Mouse (Mus musculus) layer of hippocampus, adult 9-11 months (tissue): Measurements from ENCODE around the gene Hells.

Experiments used
- DNase-seq: peaks from one replicate; pipeline ENCODE4 v3.0.0; 2022

Hells gene

DNA sequence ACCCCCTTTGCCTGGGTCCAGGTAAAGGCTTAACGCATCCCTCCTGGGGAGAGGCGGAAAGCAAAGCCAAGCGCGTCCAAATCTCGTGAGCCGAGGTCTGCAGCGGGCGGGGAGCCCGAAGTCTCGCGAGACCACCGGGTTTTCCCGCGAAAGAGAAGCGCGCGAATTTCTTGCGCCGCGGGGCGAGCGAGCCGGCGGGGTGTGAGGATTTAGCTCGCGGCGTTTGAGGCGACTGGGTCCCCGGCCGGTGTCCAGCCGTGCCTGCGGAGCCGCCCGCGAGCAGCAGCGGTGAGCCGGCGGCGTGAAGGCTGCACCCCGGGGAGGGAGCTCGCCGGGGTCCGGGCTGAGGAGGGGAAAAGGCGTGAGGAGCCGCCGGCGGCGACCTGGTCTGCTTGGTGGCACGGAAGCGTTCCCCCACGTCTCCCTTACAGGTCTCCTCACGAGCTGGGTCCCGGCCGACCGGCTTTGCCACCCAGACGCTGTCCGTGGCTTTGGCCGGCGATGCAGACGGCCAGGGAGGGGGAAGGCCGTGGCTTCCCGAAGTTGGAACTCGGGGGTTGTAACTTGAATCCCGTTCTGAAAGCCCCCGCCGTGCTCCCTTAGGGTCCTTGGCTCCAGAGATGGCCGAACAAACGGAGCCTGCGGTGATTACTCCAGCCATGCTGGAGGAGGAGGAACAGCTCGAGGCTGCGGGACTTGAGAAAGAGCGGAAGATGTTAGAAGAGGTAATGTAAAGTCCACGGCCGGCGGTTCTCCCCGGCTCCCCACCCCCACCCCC lies at the start of gene Hells:
TSS of gene Hells (plus strand) at position 128 of the 778 bp plus-strand sequence.
- peak; percentile 57 for DNase-seq

DNA sequence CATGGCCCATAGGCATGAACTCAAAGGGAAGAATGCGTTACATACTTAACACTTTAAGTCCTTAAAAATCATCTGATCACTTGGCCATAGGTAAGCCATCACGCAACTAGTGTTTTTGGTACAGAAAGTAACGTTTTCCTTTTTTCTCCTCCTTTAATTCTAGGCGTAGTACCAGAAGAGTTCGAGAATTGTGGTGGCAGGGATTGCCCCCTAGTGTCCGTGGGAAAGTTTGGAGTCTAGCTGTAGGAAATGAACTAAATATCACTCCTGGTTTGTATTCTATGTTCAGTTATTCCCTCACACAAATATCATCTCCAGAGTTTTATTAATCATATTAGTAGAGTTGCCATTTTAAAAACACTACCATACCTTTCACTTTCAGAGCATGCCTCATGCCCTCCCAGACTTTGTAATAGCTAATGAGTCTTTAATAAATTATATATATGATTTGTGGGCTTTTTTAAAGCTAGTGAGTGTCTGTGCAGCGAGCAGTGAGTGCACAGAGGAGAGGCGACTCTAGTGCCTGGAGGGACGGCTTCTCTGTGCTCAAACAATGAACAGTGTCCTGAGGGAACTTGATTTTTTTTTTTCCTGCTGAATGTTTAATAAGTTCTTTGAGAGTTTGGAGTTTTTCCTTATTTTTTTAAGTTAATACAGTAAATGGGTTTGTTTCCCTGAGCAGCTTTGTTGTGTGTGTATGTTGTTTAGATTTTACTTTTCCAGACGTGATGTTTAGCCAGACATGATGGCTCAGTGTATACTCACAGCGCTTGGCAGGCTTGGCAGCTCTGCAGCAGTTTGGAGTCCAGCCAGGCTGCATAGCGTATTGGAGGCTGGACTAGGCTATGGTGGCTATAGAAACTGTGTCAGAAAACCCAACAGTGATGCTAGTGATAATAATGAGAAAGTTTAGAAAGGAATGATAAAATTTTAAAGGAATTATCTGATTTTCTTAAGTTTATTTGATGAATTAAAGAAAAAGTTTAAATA lies 29.3 kb upstream of the Hells start:
- DNase-seq, result no peak

DNA sequence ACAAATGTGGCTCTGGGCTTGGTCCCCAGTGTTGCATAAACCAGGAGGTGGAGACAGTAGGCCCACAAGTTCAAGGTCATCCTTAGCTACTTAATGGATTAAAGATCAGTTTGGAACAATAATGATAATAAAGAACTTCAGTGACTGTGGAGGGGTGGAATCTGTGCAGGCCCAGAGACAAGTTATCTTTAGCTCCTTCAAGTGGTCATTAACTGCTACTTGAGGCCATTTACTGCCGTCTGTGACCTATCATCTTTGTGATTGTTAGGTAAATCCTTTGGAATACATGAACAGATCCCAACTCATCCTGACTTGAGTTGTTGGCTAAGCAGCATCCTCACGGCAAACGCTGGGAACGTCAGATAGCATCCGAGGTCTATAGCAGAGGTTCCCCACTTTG lies 28.2 kb upstream of the Hells start:
- no peak for DNase-seq

DNA sequence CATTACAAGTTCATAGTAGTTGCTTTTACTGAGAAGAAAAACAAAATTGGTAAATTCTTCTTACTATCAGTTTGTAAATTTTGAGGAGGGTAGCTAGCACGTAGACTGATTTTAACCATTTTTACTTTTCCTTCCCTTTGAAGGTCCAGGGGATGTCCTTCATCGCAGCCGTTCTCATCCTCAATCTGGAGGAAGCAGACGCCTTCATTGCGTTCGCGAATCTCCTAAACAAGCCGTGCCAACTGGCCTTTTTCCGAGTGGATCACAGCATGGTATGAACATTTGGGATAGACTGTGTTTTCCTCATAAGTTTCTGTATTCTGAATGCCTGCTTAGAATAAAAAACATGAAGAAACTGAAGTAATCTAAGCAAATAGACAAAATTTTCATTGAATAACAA lies 16.9 kb upstream of the Hells start:
- DNase-seq, result peak; percentile 7

DNA sequence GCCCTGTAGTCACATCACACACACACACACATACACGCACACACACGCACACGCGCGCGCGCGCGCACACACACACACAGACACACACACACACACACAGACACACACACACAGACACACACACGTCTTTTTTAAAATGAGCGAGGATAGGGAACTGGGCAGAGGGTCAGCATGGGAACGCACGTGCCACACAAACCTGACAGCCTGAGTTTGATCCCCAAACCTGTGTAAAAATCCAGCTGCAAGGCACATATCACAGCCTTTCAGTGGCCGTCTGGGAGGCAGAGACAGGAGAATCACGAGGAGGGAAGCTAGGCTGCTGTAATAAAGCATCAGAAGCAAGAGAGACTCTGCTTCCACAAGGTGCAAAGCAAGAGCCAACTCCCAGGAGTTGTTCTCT lies 15.8 kb upstream of the Hells start:
- no peak for DNase-seq

DNA sequence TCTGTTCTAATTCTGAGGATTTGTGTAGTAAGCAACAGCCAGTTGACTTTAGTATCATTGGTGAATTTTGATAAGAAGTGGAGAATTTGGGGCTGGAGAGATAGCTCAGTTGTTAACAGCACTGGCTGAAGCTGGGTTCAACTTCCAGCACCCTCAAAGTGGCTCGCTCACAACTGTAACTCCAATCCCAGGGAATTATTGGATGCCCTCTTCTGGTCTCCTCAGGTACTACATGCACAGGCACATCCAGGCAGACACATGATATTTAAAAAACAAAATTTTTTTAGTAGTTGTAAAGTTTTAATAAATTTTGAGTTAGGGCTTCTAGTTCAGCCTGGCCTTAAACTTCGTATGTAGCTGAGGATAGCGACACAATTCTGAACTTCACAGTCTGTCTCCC lies 15.0 kb upstream of the Hells start:
- no peak for DNase-seq

DNA sequence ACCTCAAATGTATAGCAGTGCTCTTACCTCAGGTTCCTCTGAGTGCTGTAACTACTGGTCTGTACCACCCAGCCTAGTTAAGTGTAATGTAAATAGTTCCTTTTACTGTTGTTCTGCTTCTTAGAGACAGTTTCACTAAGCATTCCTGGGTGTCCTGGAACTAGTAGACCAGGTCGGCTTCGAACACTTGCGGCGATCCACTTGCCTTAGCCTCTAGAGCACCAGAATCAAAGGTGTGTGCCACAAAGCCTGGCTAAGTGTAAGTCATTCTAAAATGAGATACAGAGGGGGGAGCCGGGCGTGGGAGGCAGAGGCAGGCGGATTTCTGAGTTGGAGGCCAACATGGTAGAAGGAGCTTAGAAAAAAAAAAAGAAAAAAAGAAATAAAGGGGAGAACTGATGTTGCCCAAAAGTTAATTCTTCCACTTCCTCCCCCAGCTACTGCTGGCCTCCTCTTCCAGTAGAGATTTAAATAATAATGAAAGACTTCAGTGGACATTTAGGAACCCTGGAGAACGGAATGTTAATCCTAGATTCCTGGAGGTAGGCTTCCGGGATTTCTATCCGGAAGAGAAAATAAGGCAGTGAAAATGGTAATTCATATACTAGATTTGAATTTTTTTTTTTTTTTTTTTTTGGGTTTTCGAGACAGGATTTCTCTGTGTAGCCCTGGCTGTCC lies 2.1 kb upstream of the Hells start:
- DNase-seq, result no peak

DNA sequence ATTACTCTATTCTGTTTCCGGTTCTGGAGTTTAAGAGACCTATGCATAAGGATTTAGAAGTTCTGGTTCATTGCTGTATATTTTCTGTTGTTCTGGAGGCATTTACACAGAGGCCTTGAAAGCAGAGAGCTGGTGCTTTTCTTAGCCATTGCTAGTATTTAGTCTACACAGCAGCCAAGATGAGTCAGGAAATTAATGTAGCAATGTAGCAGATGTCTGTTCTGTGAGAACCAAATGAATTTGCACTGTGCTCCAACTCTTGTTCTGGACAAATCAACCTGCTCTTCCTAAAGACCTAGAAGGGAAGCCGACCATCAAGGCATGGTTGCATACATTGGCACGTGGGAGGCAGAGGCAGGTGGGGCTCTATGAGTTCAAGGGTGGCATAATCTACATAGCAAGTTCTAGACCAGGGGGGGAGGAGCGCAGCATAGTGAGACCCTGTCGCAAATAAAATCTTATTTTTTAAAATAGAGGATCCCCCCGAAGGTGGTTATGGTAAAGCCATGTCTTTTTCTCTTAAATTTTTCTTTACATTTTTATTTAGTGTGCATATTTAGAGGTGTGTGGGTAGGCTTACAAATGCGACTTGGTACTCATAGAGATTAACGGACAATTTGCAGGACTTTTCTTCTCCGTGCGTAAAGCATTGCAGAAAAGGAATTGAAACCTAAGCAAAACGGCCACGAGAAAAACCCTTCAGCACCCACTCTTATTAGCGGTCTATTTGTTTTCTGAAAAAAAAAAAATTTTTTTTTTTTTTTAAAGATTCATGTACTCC lies 1.1 kb upstream of the Hells start:
- peak; percentile 35 for DNase-seq

DNA sequence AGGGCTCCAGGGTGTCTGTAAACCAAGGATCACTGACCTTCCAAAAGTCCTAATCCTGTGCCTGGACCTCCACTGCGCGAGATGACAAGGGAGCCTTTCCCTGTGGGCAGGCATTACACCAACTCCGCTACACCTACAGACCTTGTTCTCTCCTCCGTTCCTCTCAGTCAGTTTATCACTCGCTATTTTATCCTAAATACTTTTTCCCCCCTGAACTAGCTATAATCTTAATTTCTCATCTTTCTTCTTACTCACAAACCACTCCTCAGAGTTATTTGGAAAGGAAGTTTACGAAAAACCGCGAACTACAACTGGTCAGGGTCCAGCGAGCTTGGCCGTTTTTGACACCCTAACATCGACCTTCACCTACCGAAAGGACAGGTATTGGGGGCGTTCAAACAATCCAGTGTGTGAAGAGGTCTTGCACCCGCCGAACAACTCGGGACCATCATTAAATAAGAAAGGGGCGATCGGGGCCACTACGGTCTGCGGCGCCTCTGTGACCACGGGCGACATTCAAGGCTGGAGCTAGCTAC lies 395 bp upstream of the Hells start:
- DNase-seq, result no peak

DNA sequence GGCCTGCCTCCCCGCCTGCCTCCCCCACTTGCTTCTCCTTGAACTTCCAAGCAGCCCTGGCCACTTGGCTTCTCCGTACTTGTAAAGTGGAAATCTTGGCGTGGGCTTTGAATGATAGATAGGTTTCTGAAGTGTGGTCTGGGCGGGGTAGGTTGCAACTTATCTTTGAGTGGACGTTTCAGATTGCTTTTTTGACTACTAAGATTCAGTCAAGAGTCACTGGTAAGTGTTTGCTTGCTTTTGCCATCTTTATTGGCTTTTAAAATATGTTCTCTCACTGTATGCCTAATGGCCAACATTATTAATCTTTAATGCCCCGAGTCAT lies 813 bp downstream of the Hells start:
- DNase-seq, result no peak

DNA sequence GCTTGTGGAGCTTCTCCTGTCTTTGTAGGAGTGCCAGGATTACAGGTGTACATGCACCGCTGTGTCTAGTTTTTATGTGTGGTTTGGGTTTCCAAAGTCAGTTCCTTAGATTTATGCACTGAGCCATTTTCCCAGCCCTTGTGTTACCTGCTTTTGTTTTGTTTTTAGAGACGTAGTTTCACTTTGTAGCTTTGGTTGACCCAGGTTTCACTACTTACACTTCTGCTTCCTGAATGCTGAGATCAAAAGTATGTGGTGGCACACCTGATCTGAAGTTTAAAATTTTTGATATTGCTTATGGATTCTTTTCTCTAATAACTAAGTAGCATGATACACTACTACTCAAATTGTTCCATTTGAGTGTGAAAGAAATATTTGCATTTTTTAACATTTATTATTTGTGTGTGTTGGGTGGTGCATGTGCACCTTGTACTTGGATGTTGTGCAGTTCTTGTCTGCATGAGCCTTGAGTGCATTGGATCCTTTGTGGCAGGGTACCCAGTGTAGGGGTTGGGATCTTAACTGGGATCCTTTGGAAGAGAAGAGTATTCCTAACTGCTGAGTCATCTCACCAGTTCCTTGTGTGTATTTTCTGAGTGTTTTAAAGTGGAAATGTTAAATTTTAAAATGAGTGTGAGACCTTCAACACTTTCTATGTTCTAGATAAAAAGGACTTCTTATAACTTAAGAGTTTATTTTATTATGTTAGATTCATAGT lies 14.0 kb downstream of the Hells start:
- no peak for DNase-seq

DNA sequence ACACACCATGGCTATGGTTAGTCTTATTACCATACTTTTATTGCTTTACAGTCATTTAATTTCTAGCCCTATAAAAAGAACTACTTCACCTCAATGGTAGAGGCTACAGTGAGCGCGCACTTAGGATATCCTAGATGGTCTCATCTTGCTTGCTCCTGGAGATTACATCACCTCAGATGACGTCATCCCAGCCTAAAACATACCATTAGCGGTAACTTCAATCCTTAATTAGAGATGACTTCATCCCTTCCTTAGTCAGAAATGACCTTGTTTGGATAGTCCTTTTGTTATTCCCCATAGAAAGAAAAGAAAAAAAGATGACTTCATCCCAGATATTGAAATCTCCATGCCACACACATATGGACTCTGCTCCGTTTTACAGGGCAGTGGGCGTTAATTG lies 40.0 kb downstream of the Hells start:
- peak; percentile 45 for DNase-seq

DNA sequence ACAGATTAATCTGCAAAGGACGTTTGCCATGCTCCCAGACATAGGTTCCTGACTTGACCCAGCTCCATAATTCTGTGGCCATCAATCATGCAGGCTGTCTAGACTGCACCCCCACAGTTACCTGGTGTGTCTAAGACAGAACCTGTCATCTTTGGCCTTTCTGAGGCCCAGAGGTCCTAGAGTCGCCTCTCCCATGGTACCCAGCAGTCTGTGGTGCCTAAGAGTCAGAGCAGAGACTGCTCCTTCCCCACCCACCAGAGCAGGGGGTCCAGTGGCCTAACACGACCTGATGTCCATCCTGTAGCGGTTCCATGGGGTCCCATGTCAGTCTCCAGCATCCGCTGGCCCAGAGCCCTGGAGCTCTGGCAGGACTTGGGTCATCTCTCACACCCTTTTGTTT lies 41.9 kb downstream of the Hells start:
- no peak for DNase-seq

DNA sequence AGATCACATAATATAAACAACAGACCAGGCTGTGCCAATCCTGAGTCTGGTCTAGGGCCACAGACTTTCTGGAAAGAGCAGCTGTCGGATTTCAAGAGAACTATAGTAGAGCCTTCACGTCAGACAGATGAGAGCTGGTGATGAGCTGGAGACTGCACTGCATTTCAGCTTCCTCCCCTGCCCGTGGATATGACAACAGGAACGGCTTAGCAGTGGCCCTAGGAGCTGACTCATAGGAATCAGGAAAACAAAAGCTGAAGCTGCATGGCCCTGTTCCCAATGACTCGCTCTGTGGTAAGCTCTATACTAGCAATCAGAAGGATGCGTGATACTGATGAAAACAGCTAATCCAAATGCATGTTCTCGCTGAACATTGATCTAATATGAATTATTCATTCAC lies 43.0 kb downstream of the Hells start:
- DNase-seq, result peak; percentile 22

DNA sequence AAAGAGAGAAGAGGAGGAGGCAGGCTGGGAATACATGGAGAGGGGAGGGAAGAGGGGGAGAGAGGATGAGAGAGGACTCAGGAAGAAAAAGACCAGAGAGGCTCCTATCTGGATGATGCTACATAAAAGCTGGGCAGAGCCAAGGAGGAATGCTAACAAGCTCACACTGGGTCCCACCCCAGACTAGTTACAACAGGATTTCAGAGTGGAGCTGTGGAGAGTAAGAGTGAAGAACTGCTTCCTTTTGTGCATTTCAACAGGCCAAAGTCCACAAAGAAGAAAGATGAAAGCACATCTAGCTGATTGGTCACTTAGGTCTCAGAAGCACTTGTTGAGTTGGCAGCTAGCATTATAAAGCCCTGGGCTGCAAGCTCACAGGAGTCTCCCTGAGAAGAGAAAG lies 45.6 kb downstream of the Hells start:
- no peak for DNase-seq

DNA sequence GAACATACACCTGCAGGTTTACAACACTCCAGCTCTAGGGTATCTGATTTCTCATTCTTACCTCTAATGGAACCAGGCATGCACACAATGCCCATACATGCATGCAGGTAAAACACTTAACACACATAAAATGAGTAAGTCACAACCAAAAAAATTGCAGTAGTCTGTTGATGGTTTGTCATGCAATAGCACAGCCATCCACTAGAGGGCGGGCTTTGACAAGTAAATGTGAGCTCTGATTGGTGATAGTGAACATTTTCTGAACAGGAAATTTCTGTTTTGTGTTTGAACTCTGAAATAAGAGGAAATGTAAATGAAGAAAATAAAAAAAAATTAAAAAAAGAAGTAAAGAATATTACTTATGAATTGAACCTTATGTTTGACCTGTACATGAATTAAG lies 51.3 kb downstream of the Hells start:
- peak; percentile 39 for DNase-seq

DNA sequence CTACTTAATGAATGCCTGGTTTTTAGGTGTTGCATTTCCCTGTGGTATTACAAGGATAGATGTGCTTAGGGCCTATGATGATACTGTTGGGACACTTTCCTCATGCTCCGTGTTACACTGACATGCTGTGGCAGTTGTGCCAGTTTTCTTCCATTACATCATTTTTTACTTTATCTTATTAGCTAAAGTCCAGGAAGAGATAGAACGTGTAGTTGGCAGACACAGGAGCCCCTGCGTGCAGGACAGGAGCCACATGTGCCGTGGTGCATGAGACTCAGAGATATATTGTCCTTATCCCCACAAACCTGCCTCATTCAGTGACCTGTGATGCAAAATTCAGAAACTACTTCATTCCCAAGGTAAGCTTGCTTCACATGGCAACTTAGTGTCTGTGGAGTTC lies 67.5 kb downstream of the Hells start:
- DNase-seq, result no peak

DNA sequence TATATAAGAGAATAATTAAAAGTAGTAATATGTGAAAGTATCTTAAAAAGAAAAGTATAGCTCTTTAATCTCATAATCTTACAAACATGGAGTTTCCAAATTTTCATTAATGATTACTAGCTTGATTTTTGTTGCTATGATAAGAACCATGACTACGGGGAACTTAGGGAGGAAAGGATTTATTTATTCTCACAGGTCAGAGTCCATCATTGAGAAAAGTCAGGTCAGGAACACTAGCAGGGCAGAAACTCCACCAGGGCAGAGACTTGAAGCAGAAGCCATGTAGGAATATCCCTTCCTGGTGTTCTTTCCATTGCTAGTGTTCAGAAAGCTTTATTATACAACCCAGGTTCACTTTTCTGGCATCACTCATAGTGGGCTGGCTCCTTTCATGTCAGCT lies 68.0 kb downstream of the Hells start:
- DNase-seq, result no peak

DNA sequence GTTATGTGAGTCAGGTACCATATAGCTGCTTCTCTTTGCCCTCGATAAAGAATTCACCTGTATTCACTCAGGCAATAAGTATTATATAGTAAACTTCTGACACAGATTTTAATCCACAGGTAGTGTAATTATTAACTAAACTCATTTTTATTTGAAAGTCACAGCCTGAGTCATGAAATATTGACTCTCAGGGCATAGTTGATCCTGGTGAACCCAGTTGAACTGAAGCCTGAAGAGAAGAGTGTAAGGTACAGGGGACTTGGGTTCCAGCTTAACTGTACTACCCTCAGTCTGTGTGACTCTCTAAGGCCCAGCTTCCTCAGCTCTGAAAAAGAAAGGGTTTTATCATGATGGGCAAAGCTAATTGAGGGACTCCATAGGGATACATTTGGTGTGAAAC lies 74.4 kb downstream of the Hells start:
- no peak for DNase-seq

DNA sequence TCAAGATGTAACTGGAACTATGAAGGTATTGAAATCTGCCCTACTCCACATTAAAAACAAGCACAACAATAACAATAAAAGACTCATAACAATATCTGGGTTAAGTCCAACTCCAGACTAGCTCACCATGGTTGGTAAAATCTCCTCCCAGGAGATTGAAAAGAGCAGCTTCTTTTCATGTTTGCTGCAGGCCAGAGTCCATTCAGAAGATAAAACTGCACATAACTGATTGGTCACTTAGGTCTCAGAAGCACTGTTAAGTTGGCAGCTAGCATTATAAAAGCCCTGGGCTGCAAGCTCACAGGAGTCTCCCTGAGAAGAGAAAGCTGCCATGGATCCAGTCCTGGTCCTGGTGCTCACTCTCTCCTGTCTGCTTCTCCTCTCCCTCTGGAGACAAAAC lies 76.0 kb downstream of the Hells start, which contains the start of gene Cyp2c55:
TSS of gene Cyp2c55 (plus strand) at position 305 of the 400 bp plus-strand sequence.
- no peak for DNase-seq
